Mouse (Mus musculus) lung, postnatal 4 days (tissue): ENCODE data around the gene Zswim8.

ENCODE experiments used
- DNase-seq, 2 experiments: peaks; one replicate each; pipeline ENCODE4 v3.0.0; 2021

Zswim8 gene

GRCm38 (mm10) chr14:20707201-20708190, at the start of gene Zswim8:
Gene Zswim8, plus strand, starts transcription at chr14:20707552.
- peak; percentile 91 to 94 for DNase-seq

- DNase-seq, result peak in 1 of 2 experiments; percentile 51
Observed at GRCm38 (mm10) chr14:20658326-20658725, 49.0 kb upstream of the Zswim8 start.

- DNase-seq, result no peak
Observed at GRCm38 (mm10) chr14:20658902-20659301, 48.5 kb upstream of the Zswim8 start.

- DNase-seq, result no peak
Observed at GRCm38 (mm10) chr14:20659687-20660086, 47.7 kb upstream of the Zswim8 start.

GRCm38 (mm10) chr14:20660827-20661660, 46.3 kb upstream of the Zswim8 start:
- DNase-seq, result peak; percentile 91 to 95

GRCm38 (mm10) chr14:20661661-20662331, 45.6 kb upstream of the Zswim8 start:
- DNase-seq, result peak; percentile 14 to 33

- DNase-seq, result peak in 1 of 2 experiments; percentile 4
Observed at GRCm38 (mm10) chr14:20662740-20663139, 44.6 kb upstream of the Zswim8 start.

GRCm38 (mm10) chr14:20663601-20664000, 43.8 kb upstream of the Zswim8 start:
- DNase-seq, result peak in 1 of 2 experiments; percentile 6

GRCm38 (mm10) chr14:20664436-20664835, 42.9 kb upstream of the Zswim8 start:
- no peak for DNase-seq

- no peak for DNase-seq
Observed at GRCm38 (mm10) chr14:20667469-20667868, 39.9 kb upstream of the Zswim8 start.

- DNase-seq, result no peak
Observed at GRCm38 (mm10) chr14:20668154-20668810, 39.1 kb upstream of the Zswim8 start, which contains the start of gene Synpo2l. Gene Synpo2l, minus strand, starts transcription at chr14:20668354.

- DNase-seq, result peak in 1 of 2 experiments; percentile 47
Observed at GRCm38 (mm10) chr14:20672990-20673389, 34.4 kb upstream of the Zswim8 start.

GRCm38 (mm10) chr14:20673735-20674063, 33.7 kb upstream of the Zswim8 start:
- DNase-seq, result no peak

GRCm38 (mm10) chr14:20674064-20674833, 33.1 kb upstream of the Zswim8 start, which contains the start of gene Sec24c:
Gene Sec24c, plus strand, starts transcription at chr14:20674308.
- DNase-seq, result peak; percentile 99

- no peak for DNase-seq
Observed at GRCm38 (mm10) chr14:20677906-20678305, 29.4 kb upstream of the Zswim8 start.

- DNase-seq, result no peak
Observed at GRCm38 (mm10) chr14:20681742-20682141, 25.6 kb upstream of the Zswim8 start.

- peak in 1 of 2 experiments; percentile 22 for DNase-seq
Observed at GRCm38 (mm10) chr14:20682498-20682897, 24.9 kb upstream of the Zswim8 start.

GRCm38 (mm10) chr14:20686576-20686975, 20.8 kb upstream of the Zswim8 start:
- DNase-seq, result no peak

- DNase-seq, result no peak
Observed at GRCm38 (mm10) chr14:20689009-20689408, 18.3 kb upstream of the Zswim8 start.

GRCm38 (mm10) chr14:20691772-20692171, 15.6 kb upstream of the Zswim8 start:
- no peak for DNase-seq

- DNase-seq, result no peak
Observed at GRCm38 (mm10) chr14:20693589-20694101, 13.7 kb upstream of the Zswim8 start.
